Mouse (Mus musculus) embryonic facial prominence, embryonic 14.5 days (tissue): ENCODE measurements around the gene Epb41. TPM values are rescaled to one million over a fixed set of nuclear protein-coding genes. Genes with fewer than 3 reads are reported as not detected.
A peak's percentile ranks its signal among the peaks of the same experiment; 100 is the strongest.

Experiments
- ATAC-seq: fragments of 200-750 bp; cut with Nextera tagmentation; 2 replicates; pipeline ENCODE4 v1.8.0; 2017; ENCODE audit warnings: low read depth, moderate number of reproducible peaks, moderate TSS enrichment
- DNase-seq: peaks from one replicate; pipeline ENCODE4 v3.0.0-alpha.2; 2015; ENCODE audit warnings: low spot score
- H3K27ac ChIP-seq: fragments of 300-500 bp; sonication (generic); replicated peaks from 2 replicates; pipeline ENCODE4 v1.5.1; 2014; ENCODE audit warnings: low read depth, mild to moderate bottlenecking, low read length, moderate library complexity
- H3K27me3 ChIP-seq: fragments of 300-500 bp; sonication (generic); replicated peaks from 2 replicates; pipeline ENCODE4 v1.6.1; 2014; ENCODE audit warnings: low read length; ENCODE audit not compliant: control insufficient read depth, insufficient read depth
- H3K36me3 ChIP-seq: fragments of 300-500 bp; sonication (generic); 2 replicates; pipeline ENCODE4 v1.6.1; 2014; ENCODE audit warnings: low read length, mixed read lengths; ENCODE audit not compliant: control insufficient read depth, insufficient read depth
- H3K4me1 ChIP-seq: fragments of 300-500 bp; sonication (generic); 2 replicates; pipeline ENCODE4 v1.6.1; 2014; ENCODE audit warnings: antibody characterized with exemption, low read length; ENCODE audit not compliant: control insufficient read depth, insufficient read depth
- H3K4me2 ChIP-seq: fragments of 300-500 bp; sonication (generic); 2 replicates; pipeline ENCODE4 v1.6.1; 2014; ENCODE audit warnings: low read depth, mild to moderate bottlenecking, low read length, moderate library complexity, mixed read lengths
- H3K4me3 ChIP-seq: fragments of 300-500 bp; sonication (generic); 2 replicates; pipeline ENCODE4 v1.5.1; 2014; ENCODE audit warnings: low read depth, mild to moderate bottlenecking, low read length
- H3K9ac ChIP-seq: fragments of 300-500 bp; sonication (generic); 2 replicates; pipeline ENCODE4 v1.6.1; 2014; ENCODE audit warnings: low read depth, mild to moderate bottlenecking, low read length, moderate library complexity, mixed read lengths
- H3K9me3 ChIP-seq: fragments of 300-500 bp; sonication (generic); 2 replicates; pipeline ENCODE4 v1.6.1; 2016; ENCODE audit warnings: low read length; ENCODE audit not compliant: control insufficient read depth
- WGBS: fragments of 180-500 bp; shearing (Covaris S2); extraction: QIAGEN DNeasy Blood & Tissue Kit; methylation state at CpG from one replicate; pipeline ENCODE4 v1.1.7; 2014; 5-methylcytosine and 5-hydroxymethylcytosine counted together
- polyA plus RNA-seq: library from polyadenylated mRNA; unstranded; fragments of >200 nt; fragmentation: Nextera tagmentation; extraction: Ambion mirVana; gene quantifications from 2 replicates; pipeline ENCODE4 v1.2.1, GENCODE M21; 2014

Epb41 gene
- polyA plus RNA-seq, 1 experiment from 2014 or later = 65.1 TPM

- DNase-seq (no peak), ATAC-seq (no peak)
- Histone ChIP-seq H3K4me1 (peaks cover 3% of the 10 kb centered on the region), H3K36me3 (no peaks in the 10 kb centered on the region), H3K27ac (no peak overlapping the region), H3K9ac (no peak overlapping the region), H3K27me3 (no peaks in the 10 kb centered on the region), H3K4me3 (no peak overlapping the region), H3K9me3 (no peaks in the 10 kb centered on the region), H3K4me2 (no peak overlapping the region)
- WGBS = 60% methylated on average over 7 of the region's 7 CpGs
These were observed 3.2 kb upstream of the Epb41 start for GRCm38 (mm10) chr4:132078296-132078714.

GRCm38 (mm10) chr4:132077445-132077844 is 2.3 kb upstream of the Epb41 start:
- no peaks in the 10 kb centered on the region for H3K27me3 ChIP-seq
- DNase-seq = no peak
- no peak for ATAC-seq
- no peak overlapping the region for H3K9ac ChIP-seq
- no peak overlapping the region for H3K4me3 ChIP-seq
- H3K36me3 ChIP-seq = no peaks in the 10 kb centered on the region
- H3K4me2 ChIP-seq = no peak overlapping the region
- H3K4me1 ChIP-seq = peaks cover 3% of the 10 kb centered on the region
- 69% methylated on average over 7 of the region's 7 CpGs for WGBS
- no peaks in the 10 kb centered on the region for H3K9me3 ChIP-seq
- no peak overlapping the region for H3K27ac ChIP-seq

- H3K9me3 ChIP-seq = no peaks in the 10 kb centered on the region
- DNase-seq = peak; percentile 73
- H3K9ac ChIP-seq = no peak overlapping the region
- H3K27ac ChIP-seq = no peak overlapping the region
- WGBS = 21% methylated on average over 20 of the region's 20 CpGs
- no peak for ATAC-seq
- H3K4me3 ChIP-seq = no peak overlapping the region
- H3K36me3 ChIP-seq = no peaks in the 10 kb centered on the region
- H3K4me2 ChIP-seq = no peak overlapping the region
- H3K4me1 ChIP-seq = peaks cover 3% of the 10 kb centered on the region
- no peaks in the 10 kb centered on the region for H3K27me3 ChIP-seq
These were observed 1.6 kb upstream of the Epb41 start for GRCm38 (mm10) chr4:132076480-132077405.

- no peak for DNase-seq
- WGBS = 33% methylated on average over 1 of the region's 1 CpGs
These were observed 675 bp upstream of the Epb41 start for GRCm38 (mm10) chr4:132075796-132076195.

GRCm38 (mm10) chr4:132074077-132074932 is 816 bp downstream of the Epb41 start, which contains the start of gene Gm10300:
Gene Gm10300 (plus strand): TSS chr4:132074697.
- Histone ChIP-seq H3K27ac (no peak within 1 kb of the TSS), H3K36me3 (no peaks in the 10 kb centered on the region), H3K27me3 (no peaks in the 10 kb centered on the region), H3K4me1 (peaks cover 3% of the 10 kb centered on the region), H3K4me3 (peak within 1 kb of the TSS; percentile 66), H3K9ac (peak within 1 kb of the TSS; percentile 72), H3K9me3 (no peaks in the 10 kb centered on the region), H3K4me2 (peak within 1 kb of the TSS; percentile 84)
- 1% methylated on average over 38 of the region's 42 CpGs for WGBS
- ATAC-seq (peak; percentile 21; the same call in 1 of the 2 replicates), DNase-seq (no peak)

More at GRCm38 (mm10) chr4:132075796-132076195, 675 bp upstream of the Epb41 start:
- Histone ChIP-seq H3K4me2 (peak overlapping the region; percentile 84), H3K9me3 (no peaks in the 10 kb centered on the region), H3K36me3 (no peaks in the 10 kb centered on the region), H3K4me1 (peaks cover 3% of the 10 kb centered on the region), H3K27me3 (no peaks in the 10 kb centered on the region), H3K4me3 (peak overlapping the region; percentile 66; the same call in 1 of the 2 replicates), H3K9ac (no peak overlapping the region), H3K27ac (no peak overlapping the region)
- ATAC-seq = no peak

- no peak for ATAC-seq
- 71% methylated on average over 6 of the region's 6 CpGs for WGBS
- no peak overlapping the region for H3K4me2 ChIP-seq
- DNase-seq = no peak
- H3K27ac ChIP-seq = no peak overlapping the region
- H3K9ac ChIP-seq = no peak overlapping the region
- no peak overlapping the region for H3K4me3 ChIP-seq
- no peaks in the 10 kb centered on the region for H3K36me3 ChIP-seq
- H3K4me1 ChIP-seq = peaks cover 3% of the 10 kb centered on the region
- H3K9me3 ChIP-seq = no peaks in the 10 kb centered on the region
- H3K27me3 ChIP-seq = no peaks in the 10 kb centered on the region
These were observed 2.2 kb downstream of the Epb41 start for GRCm38 (mm10) chr4:132072946-132073345.

- WGBS = 66% methylated on average over 3 of the region's 3 CpGs
- H3K27ac ChIP-seq = no peak overlapping the region
- H3K4me1 ChIP-seq = peaks cover 3% of the 10 kb centered on the region
- DNase-seq (no peak), ATAC-seq (no peak)
- no peak overlapping the region for H3K4me2 ChIP-seq
- H3K36me3 ChIP-seq = no peaks in the 10 kb centered on the region
- no peaks in the 10 kb centered on the region for H3K9me3 ChIP-seq
- no peak overlapping the region for H3K4me3 ChIP-seq
- no peak overlapping the region for H3K9ac ChIP-seq
- no peaks in the 10 kb centered on the region for H3K27me3 ChIP-seq
These were observed 3.0 kb downstream of the Epb41 start for GRCm38 (mm10) chr4:132072156-132072555.

GRCm38 (mm10) chr4:132071674-132072073 is 3.4 kb downstream of the Epb41 start:
- 81% methylated on average over 2 of the region's 2 CpGs for WGBS
- Histone ChIP-seq H3K36me3 (no peaks in the 10 kb centered on the region), H3K27ac (no peak overlapping the region), H3K4me3 (no peak overlapping the region), H3K4me1 (peaks cover 5% of the 10 kb centered on the region), H3K27me3 (no peaks in the 10 kb centered on the region), H3K9me3 (no peaks in the 10 kb centered on the region), H3K9ac (no peak overlapping the region), H3K4me2 (no peak overlapping the region)
- DNase-seq (no peak), ATAC-seq (no peak)
